Mouse (Mus musculus): Measurements from ENCODE around the gene Degs1. TPM values are rescaled to one million over a fixed set of nuclear protein-coding genes. Genes with fewer than 3 reads are reported as not detected.

Degs1 gene
- polyA plus RNA-seq, 1 experiment: 4.8 TPM

DNA sequence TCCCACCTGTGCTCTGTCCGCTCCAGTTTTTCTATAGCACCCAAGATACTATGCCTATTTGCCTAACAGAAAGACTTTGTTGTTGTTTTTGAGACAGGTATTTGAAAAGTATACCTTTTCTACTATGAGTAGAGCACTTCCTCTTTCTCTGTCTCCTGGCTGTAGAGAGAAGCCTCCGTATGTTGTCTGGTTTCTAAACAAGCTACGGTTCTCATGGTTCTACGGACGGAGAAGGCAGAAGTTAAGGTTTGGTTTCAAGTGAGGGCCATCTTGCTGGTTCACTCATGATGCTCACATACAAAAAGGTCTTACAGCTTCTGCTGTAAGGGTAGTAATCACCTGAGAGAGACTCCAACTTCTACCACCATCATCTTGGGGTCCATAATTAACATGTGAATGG is 37.6 kb downstream of the Degs1 start:
- Histone ChIP-seq H3K9me3 (ENCODE audit: control insufficient read depth, low read length) (no peaks in the 10 kb centered on the region), H3K4me3 (replicated peaks) (no peak overlapping the region), H3K27me3 (ENCODE audit: control insufficient read depth) (no peaks in the 10 kb centered on the region), H3K4me1 (ENCODE audit: control insufficient read depth) (no peaks in the 10 kb centered on the region), H3K36me3 (ENCODE audit: control insufficient read depth) (no peaks in the 10 kb centered on the region)
- TF ChIP-seq GATA1 (IDR thresholded peaks at IDR 0.05; ENCODE audit: low read length): no peak
- TF ChIP-seq TAL1 (IDR thresholded peaks at IDR 0.05; ENCODE audit: low read length): no peak

DNA sequence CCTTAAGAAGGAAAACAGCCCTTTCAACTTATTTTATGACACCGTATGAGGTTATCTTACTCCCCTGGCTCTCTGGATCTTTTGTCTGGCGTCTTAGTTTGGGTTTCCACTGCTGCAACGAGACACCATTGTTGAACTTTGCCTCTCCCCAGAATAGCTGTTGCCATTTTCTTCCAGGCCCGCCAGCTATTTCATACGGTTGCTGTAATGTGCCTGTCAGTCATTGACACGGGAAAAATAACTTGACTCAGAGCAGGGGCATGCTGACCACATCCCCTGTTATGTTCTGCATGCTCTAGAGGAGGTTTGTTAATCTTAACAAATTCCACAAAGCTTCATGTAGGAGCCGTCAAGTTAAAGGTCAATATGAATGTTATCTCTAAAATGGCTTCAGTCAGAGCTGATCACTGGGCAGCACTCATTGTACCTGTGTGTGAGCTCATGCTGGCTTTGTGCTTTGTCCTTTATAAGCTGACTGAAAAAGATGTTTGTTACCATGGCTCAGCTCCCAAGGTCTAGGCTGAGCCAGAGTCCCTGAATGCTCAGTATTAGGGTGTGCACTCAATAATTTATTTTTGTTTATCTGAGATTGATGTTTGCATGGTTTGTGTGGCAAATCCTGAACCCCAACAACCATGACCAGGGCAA is 44.4 kb downstream of the Degs1 start:
- H3K4me1 ChIP-seq (ENCODE audit: control insufficient read depth): no peaks in the 10 kb centered on the region
- no peak overlapping the region for H3K4me3 ChIP-seq (replicated peaks)
- no peaks in the 10 kb centered on the region for H3K36me3 ChIP-seq (ENCODE audit: control insufficient read depth)
- TF ChIP-seq TAL1 (IDR thresholded peaks at IDR 0.05; ENCODE audit: low read length): no peak
- no peak for TF ChIP-seq GATA1 (IDR thresholded peaks at IDR 0.05; ENCODE audit: low read length)
- H3K27me3 ChIP-seq (ENCODE audit: control insufficient read depth): no peaks in the 10 kb centered on the region
- H3K9me3 ChIP-seq (ENCODE audit: control insufficient read depth, low read length): no peaks in the 10 kb centered on the region

DNA sequence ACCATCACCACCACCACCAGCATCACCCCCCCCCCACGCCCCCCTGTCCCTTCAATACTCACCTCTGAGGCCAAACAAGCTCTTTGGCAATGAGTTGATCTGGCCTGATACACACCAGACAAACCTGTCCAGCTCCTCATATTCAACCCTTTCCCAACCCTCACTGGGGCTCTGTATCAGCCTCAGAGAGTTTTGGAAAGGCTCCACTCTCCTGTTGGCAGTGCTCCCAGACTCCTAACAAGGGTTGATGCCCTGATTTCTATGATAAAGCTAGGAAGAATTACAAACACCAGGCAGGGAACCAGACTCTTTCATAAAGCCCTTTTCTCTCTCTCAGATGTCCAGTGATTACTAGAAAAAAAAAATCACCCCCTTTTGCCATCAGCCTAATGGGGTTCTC is 45.2 kb downstream of the Degs1 start:
- Histone ChIP-seq H3K36me3 (ENCODE audit: control insufficient read depth) (no peaks in the 10 kb centered on the region), H3K9me3 (ENCODE audit: control insufficient read depth, low read length) (no peaks in the 10 kb centered on the region), H3K27me3 (ENCODE audit: control insufficient read depth) (no peaks in the 10 kb centered on the region), H3K4me1 (ENCODE audit: control insufficient read depth) (no peaks in the 10 kb centered on the region), H3K4me3 (replicated peaks) (no peak overlapping the region)
- TF ChIP-seq TAL1 (IDR thresholded peaks at IDR 0.05; ENCODE audit: low read length) (no peak), GATA1 (IDR thresholded peaks at IDR 0.05; ENCODE audit: low read length) (no peak)

DNA sequence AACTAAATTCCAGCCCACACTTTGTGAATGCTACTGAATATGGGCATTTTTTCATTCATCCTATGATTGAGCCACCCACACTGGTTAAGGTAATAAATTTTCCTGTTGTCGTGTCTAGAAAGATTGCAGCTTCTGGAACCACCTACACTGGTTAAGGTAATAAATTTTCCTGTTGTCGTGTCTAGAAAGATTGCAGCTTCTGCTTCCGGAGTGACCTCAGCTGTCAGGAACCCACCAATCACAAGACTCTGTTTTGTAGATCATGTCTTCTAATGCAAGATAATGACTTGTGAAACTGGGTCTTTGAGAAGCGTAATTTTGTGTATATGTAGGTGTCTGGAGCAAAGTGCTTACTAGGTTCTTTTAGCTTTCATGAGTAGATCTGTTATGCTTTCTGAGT is 47.4 kb downstream of the Degs1 start:
- H3K4me1 ChIP-seq (ENCODE audit: control insufficient read depth): no peaks in the 10 kb centered on the region
- peaks cover 8% of the 10 kb centered on the region for H3K9me3 ChIP-seq (ENCODE audit: control insufficient read depth, low read length)
- H3K36me3 ChIP-seq (ENCODE audit: control insufficient read depth): no peaks in the 10 kb centered on the region
- TF ChIP-seq TAL1 (IDR thresholded peaks at IDR 0.05; ENCODE audit: low read length) (no peak), GATA1 (IDR thresholded peaks at IDR 0.05; ENCODE audit: low read length) (no peak)
- no peaks in the 10 kb centered on the region for H3K27me3 ChIP-seq (ENCODE audit: control insufficient read depth)
- no peak overlapping the region for H3K4me3 ChIP-seq (replicated peaks)

DNA sequence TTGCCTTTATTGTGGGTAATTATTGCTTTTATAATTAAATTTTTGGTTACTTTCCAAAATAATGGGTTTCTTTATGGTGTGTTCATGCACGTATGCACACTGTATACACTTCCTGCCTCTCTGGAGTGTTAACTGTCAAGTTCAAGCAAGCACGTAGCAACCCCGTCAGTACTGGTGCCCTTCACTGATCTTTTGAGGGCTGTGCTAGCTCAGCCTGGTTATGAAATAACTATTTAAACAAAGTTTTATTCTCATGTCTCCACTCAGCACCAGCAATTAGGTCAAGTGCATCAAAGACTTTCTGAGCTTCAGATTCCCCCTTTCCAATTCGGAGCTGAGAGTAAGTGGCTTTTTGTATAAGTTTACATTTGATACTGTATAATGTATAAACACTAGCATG is 53.2 kb downstream of the Degs1 start:
- no peaks in the 10 kb centered on the region for H3K36me3 ChIP-seq (ENCODE audit: control insufficient read depth)
- H3K4me3 ChIP-seq (replicated peaks): no peak overlapping the region
- H3K4me1 ChIP-seq (ENCODE audit: control insufficient read depth): no peaks in the 10 kb centered on the region
- H3K9me3 ChIP-seq (ENCODE audit: control insufficient read depth, low read length): peaks cover 9% of the 10 kb centered on the region
- no peaks in the 10 kb centered on the region for H3K27me3 ChIP-seq (ENCODE audit: control insufficient read depth)
- TF ChIP-seq TAL1 (IDR thresholded peaks at IDR 0.05; ENCODE audit: low read length) (no peak), GATA1 (IDR thresholded peaks at IDR 0.05; ENCODE audit: low read length) (no peak)

DNA sequence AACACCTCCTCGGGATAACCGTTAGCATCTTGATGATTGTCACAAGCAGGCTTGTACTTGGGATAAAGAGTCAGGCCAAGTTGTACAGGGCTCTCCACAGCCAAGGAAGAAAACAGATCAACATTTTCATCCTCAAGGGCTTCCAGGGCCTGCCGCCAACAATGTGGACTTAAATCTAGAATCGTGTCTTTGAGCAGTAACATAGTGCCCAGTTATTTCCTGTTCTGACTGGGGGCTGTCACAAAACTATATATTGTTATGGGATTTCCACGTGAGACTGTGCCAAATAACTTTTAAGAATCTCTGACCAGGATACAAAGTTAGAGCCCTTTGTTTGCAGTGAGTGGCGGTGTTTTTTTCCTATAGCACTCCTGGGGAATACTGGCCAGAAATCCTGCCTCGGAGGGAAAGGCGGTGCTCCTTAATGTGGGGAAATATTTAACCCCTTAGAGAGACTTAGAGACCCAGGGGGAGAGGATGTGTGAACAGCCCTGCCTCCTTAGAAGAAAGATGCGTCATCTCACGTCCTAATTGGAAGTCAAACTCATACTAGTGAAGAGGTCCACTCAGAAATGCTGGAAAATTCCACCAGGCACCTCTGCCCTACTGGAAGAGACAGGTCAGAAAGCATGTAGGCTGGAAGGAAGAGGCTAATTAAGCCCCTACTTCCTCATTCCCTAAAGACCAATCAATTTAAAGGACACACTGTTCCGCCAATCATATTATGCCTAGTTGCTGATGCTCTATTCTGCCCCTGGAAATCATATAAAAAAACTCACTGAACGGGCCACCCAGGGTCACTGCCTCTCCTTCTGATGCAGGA is 55.3 kb downstream of the Degs1 start:
- H3K27me3 ChIP-seq (ENCODE audit: control insufficient read depth): no peaks in the 10 kb centered on the region
- H3K36me3 ChIP-seq (ENCODE audit: control insufficient read depth): no peaks in the 10 kb centered on the region
- TF ChIP-seq TAL1 (IDR thresholded peaks at IDR 0.05; ENCODE audit: low read length) (no peak), GATA1 (IDR thresholded peaks at IDR 0.05; ENCODE audit: low read length) (no peak)
- H3K9me3 ChIP-seq (ENCODE audit: control insufficient read depth, low read length): peaks cover 9% of the 10 kb centered on the region
- no peaks in the 10 kb centered on the region for H3K4me1 ChIP-seq (ENCODE audit: control insufficient read depth)
- no peak overlapping the region for H3K4me3 ChIP-seq (replicated peaks)

DNA sequence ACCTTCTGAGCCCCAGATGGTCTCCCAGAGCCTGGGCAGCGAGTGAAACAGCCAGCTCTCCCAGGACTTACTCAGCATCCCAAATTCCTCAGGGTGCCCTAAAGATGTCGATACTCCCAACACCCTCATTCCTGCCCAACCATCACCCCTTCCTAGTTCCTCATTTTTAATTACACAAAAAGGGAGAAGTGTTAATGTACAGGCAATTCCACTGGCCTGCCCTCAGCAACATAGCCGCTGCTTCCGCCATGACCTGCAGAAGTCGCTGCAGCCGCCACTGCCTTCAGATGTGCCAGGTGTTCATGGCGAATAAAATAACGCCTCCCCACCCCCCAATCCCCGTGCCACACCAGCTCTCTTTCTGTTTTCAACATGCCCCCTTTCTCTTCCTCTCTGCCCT is 56.3 kb downstream of the Degs1 start:
- Histone ChIP-seq H3K9me3 (ENCODE audit: control insufficient read depth, low read length) (peaks cover 8% of the 10 kb centered on the region), H3K36me3 (ENCODE audit: control insufficient read depth) (no peaks in the 10 kb centered on the region), H3K4me1 (ENCODE audit: control insufficient read depth) (no peaks in the 10 kb centered on the region), H3K4me3 (replicated peaks) (no peak overlapping the region), H3K27me3 (ENCODE audit: control insufficient read depth) (no peaks in the 10 kb centered on the region)
- TF ChIP-seq GATA1 (IDR thresholded peaks at IDR 0.05; ENCODE audit: low read length) (no peak), TAL1 (IDR thresholded peaks at IDR 0.05; ENCODE audit: low read length) (no peak)

Other genes starting within 250 kb of the Degs1 start
- 2.3 and 2.7 TPM in 2 replicates for gene Srp9, start 158.1 kb downstream of the Degs1 start, polyA plus RNA-seq (2012)
- not detected in 2 replicates for gene Vmn1r1, start 118.3 kb downstream of the Degs1 start, polyA plus RNA-seq (2012)
- 0.86 and 0.87 TPM in 2 replicates for gene Fbxo28, start 58.8 kb upstream of the Degs1 start, polyA plus RNA-seq (2012)
- 0.09 and 0.10 TPM in 2 replicates for gene Trp53bp2, start 126.4 kb upstream of the Degs1 start, polyA plus RNA-seq (2012)
- gene Capn2, start 234.8 kb upstream of the Degs1 start, polyA plus RNA-seq (2012): 0.02 and 0.03 TPM in 2 replicates